Mouse (Mus musculus): ENCODE data around the gene Tmem131. TPM values are rescaled to one million over a fixed set of nuclear protein-coding genes. Genes with fewer than 3 reads are reported as not detected.

The Tmem131 gene
- polyA plus RNA-seq (2015; fragmentation: Nextera tagmentation; extraction: Ambion mirVana) = 5.4 and 6.7 TPM in 2 replicates

GRCm38 (mm10) chr1:36943653-36944052, at the start of gene Tmem131:
Gene Tmem131, minus strand, starts transcription at chr1:36943666.

GRCm38 (mm10) chr1:36761568-36761967, 181.9 kb downstream of the Tmem131 start, which contains the start of gene Zap70:
Gene Zap70, plus strand, starts transcription at chr1:36761798.

Other genes starting within 250 kb of the Tmem131 start
- not detected in 2 replicates for gene 4933424G06Rik, start 233.5 kb downstream of the Tmem131 start, polyA plus RNA-seq (2015; fragmentation: Nextera tagmentation; extraction: Ambion mirVana)
- 62.6 and 65.6 TPM in 2 replicates for gene Actr1b, start 229.2 kb downstream of the Tmem131 start, polyA plus RNA-seq (2015; fragmentation: Nextera tagmentation; extraction: Ambion mirVana)
- gene Zap70, start 181.9 kb downstream of the Tmem131 start, polyA plus RNA-seq (2015; fragmentation: Nextera tagmentation; extraction: Ambion mirVana) = 0.18 TPM in 1 of 2 replicates, not detected in the other
- gene Vwa3b, start 82.9 kb upstream of the Tmem131 start, polyA plus RNA-seq (2015; fragmentation: Nextera tagmentation; extraction: Ambion mirVana) = 1.9 and 2.0 TPM in 2 replicates